Mouse (Mus musculus) CD4-positive, CD25-positive, alpha-beta regulatory T cell, adult 4 months (primary cell): ENCODE measurements around the gene Rint1. TPM values are rescaled to one million over a fixed set of nuclear protein-coding genes. Genes with fewer than 3 reads are reported as not detected.
A peak's percentile ranks its signal among the peaks of the same experiment; 100 is the strongest.
"Not testable (repeated sequence)": the region's sequence is repeated elsewhere in the genome, so short reads cannot be mapped to it uniquely, and the experiment has no call there.

Source experiments
- ATAC-seq: one replicate; pipeline ENCODE4 v1.8.0; 2017
- polyA plus RNA-seq, 2 experiments: library from polyadenylated mRNA; unstranded; fragments of 100-300 nt; shearing (Covaris generic); gene quantifications; one replicate each; pipeline ENCODE4 v1.2.1; 2017

Gene Rint1
- polyA plus RNA-seq, 2 experiments from 2014 or later, result 18.3 to 24.0 TPM

DNA sequence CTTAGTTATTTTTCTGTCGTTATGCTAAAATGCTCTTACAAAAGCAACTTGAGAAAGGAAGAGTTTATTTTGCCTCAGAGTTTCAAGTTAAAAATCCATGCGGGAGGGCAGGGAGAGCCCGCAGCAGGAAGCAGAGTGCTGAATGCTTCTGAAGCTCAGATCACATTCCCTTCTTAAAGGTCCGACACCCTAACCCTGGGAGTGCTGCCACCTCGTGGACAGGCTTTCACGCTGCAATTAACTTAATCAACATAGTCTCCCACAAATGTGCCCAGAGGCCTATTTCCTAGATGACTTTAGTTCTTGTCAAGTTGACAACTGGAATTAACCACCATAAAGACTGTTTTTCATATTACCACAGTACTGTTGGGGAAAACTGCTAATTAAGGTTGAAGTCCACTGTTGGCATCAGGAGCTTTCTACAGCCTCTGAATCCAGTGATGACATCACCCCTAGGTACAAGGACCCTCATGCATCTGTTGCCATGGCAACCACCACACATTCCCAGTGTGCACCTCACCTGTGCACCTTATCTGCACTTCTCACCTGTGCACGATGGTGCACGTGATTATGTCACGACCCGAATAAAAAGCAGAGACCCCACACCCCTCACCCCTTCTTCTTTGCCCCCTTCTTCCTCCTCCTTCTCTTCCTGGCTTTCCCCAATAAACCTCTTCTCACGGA lies 39.0 kb downstream of the Rint1 start:
- peak; percentile 88 for ATAC-seq

DNA sequence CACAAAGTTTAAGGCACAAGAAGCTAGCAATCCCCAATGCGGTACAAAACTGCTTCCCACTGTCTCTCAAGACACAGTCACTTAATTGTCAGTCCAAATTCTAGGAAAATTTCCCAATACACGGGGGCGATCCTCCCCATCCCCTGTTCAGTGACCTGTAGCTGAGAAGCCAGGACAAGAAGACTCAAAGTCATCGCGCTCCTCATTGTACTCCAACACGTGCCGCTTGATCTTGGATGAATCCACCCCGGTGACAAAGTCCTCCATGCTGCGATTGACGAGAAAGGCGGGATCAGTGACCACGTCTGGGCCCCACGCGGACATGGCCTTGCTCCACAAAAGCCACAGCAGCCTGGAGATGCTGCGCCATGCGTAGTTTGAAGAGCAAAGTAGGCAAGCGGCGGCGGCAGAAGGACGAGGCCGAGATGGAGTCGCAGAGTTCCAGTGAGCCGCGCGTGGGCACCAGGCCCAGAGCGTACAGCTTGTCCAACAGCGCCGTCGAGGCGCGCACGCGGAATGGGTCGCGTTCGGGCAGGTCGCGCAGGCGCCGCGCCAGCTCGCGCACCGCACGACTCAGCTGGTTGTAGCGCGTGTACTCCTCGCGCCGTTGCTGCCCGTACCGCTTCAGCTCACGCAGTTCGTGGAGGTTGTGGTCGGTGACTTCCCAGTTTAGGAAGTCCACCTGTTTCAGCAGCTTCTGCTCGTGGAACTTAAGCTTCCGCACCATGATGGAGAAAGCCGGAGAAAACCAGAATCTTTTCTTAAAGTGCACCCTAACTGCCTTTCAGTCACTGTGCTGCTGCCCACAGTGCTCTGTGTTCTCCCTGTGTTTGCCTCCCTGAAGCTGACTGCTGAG lies 43.6 kb downstream of the Rint1 start:
- ATAC-seq, result no peak

DNA sequence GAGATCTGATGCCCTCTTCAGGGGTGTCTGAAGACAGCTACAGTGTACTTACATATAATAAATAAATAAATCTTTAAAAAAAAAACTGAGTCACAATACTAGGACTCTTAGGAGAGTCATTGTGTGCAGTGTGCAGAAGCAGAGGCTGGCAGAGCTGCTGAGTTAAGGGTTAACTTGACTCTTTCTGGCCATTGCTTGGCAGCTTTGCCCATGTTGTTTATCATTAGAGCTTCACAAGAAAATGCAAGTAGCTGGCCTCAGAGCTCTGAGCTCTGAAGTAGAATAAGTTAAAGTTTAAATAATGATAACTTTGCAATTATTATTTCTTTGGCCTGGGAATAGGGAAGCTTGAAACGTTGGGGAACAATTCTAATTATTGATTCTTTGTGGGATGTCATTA lies 48.2 kb downstream of the Rint1 start:
- not testable (repeated sequence) for ATAC-seq

GRCm38 (mm10) chr5:23838158-23838557 lies 50.6 kb downstream of the Rint1 start:
- ATAC-seq, result no peak

DNA sequence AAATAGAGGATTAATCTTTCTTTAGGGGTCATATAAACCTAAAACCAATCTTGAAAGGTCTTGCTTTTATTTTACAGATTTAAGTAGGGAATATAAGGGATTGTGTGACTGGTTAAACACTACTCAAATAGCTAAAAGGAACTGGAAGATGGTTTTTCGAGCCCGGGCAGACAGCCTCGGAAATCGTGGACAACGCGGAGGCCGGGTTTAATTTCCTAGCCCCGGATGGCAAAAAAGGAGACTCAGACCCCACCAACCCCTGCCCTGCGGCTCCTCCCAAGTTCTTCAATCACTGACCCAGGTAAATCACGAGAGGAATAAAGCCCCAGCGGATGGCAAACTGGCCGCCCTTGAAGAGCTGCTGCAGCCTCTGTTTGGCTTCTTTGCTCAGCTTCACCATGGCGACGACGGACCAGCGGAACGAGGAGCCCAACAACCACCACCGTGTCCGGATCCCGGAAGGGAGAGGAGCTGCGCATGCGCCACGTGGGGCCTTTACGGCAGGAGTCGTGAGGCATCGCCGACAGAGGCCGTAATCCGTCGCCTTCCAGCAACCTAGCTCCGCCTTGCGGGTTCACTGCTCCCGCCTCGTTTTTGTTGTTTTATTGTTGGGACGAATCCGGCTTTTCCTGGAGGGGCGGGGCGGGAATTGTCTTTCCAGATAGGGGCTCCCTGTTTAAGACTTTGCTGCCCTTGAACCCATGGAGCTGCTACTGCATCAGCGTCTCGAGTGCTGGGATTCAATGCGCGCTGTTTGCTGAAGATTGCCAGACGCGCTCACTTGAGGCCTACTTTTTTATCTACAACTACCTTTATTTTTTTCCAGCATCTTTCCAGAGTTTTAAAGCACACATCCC lies 56.4 kb downstream of the Rint1 start, which contains the start of gene Tomm7:
Tomm7 (minus strand) TSS at position 488 of the 857 bp plus-strand sequence.
- ATAC-seq, result peak; percentile 92

DNA sequence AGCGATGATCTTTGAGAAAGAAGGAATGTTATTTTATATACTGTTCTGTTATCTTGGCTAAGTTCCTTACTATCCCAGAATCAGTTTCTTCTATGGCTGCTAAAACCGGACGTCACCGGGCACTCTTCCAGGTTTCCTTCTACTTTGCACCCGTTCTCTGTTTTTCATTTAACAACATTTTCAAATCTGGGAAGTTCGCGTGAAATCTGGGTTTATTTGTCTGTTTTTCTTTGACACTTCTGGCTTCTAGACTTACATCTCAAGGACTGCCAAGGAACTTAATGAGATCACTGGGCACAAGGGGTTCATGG lies 57.0 kb downstream of the Rint1 start:
- ATAC-seq, result no peak

GRCm38 (mm10) chr5:23845141-23845540 lies 57.6 kb downstream of the Rint1 start:
- ATAC-seq, result no peak

GRCm38 (mm10) chr5:23850345-23851159 lies 63.0 kb downstream of the Rint1 start:
- peak; percentile 86 for ATAC-seq

- not testable (repeated sequence) for ATAC-seq
Observed at GRCm38 (mm10) chr5:23851160-23851555, 63.6 kb downstream of the Rint1 start.

DNA sequence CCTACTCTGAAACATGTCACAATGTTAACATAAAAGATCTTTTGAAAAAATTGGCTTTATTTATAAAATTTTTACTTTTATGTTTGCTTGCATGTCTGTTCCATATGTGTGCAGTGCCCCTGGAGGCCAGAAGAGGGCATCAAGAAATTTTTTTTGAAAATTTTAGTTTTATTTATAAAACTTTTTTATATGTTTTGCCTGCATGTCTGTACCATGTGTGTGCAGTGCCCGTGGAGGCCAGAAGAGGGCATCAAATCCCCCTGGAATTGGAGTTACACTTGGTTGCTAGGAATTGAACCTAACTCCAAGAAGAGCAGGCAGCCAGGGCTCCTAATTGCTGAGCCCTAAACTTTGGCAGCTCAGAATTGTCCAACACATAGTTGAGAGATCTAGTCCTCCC lies 65.4 kb downstream of the Rint1 start:
- not testable (repeated sequence) for ATAC-seq

DNA sequence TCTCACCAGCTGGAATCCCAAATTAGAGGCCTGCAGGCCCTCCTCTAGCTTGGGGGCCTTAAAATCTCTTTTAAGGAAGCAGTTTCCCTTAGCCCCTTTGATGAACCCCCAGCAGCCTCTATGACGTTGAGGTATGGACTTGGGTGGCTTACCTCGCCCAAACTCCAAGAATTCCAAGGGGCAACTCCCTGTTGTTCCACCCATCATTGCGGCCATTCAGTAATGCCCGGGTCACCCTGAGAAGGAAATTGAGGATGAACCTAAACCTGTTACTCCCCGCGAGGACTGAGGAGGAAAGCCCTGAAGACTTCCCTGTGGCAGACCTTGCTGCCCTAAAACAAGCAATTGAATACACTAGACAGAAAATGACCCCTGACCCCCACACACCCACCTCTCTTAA lies 68.0 kb downstream of the Rint1 start:
- ATAC-seq, result no peak

DNA sequence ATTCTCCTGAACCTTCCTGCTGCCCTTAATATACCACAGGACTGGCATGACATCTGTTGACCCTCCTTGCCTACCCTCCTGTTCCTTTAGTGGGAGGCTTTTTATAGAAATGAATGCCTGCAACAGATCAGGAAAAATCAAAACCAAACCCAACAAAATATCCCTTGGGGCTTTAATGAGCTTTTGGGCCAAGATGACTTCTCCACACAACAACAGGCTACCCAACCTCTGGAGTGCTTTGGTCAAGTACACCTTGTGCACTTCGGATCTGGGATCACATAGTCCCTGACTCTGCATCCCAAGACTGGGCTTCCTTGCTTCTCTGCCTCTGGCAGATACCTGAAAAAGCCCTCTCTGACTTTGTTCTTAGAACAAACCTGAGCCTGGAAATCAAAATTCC lies 68.7 kb downstream of the Rint1 start:
- ATAC-seq, result no peak

GRCm38 (mm10) chr5:23857189-23857588 lies 69.7 kb downstream of the Rint1 start:
- no peak for ATAC-seq

DNA sequence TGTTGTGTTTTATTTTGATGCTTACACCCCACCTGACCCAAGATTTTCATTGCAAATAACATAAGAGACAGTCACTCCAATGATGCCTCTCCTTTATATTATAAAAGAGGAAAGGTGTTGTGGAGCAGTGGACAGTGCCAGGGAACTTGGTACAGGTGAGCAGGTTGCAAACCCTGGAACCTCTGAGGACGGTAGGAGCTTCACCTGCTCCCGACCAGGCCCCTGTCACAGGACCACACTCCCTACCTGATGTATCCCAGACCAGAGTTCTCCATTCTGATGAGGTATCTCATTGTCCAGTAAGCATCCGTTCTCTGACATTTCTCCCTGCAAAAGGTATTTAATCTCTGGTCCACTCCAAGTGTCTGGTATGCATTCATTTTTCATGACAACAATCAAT lies 70.5 kb downstream of the Rint1 start:
- ATAC-seq, result no peak

- no peak for ATAC-seq
Observed at GRCm38 (mm10) chr5:23858643-23859042, 71.1 kb downstream of the Rint1 start.

DNA sequence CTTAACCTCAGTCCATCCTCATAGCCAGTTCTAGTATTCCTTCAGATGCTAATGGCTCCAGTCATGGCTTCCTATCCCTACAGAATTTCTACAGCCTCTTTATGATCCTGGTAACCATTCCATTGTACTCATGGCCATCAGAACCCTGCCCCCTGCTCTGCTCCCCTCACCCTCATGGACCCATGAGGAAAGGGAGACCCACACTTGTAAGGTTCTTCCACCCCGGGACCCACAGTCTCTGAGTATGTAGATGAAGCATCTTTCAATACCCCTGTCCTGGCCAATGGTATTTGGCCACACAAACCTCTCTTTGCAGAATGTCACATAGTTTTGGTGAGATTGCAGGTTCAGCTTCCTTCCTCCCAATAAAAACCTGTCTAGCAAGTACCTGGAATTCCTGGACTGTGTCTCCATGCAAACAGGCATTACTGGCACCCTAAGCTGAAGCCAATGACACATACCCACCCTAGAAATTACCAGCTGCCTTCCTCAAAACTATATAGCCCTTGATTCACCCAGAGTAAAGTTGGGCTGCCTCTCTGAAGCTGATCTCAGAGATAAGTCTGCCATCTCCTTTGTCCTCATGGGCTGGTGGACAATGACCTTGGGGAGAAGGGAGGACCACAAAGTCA lies 71.7 kb downstream of the Rint1 start:
- no peak for ATAC-seq

GRCm38 (mm10) chr5:23859896-23860295 lies 72.4 kb downstream of the Rint1 start:
- no peak for ATAC-seq

DNA sequence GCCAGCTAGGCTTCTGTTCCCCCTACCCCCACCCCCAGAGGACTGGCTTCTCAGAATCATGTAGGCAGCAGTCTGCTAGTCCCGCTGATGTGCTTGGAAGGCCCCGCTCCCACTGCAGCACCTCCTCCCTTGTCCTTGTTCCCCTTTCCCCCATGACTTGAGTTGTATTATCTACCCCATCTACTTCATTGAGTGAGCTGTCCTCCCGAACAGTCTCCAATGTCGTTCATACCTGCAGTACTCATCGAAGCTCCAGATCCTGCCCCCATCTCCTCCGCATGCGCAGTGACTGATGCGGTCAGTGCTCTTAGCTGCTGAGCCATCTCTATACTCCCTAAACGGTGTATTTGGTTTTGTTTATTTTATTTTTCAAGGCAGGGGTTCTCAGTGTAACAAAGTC lies 74.2 kb downstream of the Rint1 start:
- ATAC-seq, result no peak

- no peak for ATAC-seq
Observed at GRCm38 (mm10) chr5:23862291-23862690, 74.8 kb downstream of the Rint1 start.

DNA sequence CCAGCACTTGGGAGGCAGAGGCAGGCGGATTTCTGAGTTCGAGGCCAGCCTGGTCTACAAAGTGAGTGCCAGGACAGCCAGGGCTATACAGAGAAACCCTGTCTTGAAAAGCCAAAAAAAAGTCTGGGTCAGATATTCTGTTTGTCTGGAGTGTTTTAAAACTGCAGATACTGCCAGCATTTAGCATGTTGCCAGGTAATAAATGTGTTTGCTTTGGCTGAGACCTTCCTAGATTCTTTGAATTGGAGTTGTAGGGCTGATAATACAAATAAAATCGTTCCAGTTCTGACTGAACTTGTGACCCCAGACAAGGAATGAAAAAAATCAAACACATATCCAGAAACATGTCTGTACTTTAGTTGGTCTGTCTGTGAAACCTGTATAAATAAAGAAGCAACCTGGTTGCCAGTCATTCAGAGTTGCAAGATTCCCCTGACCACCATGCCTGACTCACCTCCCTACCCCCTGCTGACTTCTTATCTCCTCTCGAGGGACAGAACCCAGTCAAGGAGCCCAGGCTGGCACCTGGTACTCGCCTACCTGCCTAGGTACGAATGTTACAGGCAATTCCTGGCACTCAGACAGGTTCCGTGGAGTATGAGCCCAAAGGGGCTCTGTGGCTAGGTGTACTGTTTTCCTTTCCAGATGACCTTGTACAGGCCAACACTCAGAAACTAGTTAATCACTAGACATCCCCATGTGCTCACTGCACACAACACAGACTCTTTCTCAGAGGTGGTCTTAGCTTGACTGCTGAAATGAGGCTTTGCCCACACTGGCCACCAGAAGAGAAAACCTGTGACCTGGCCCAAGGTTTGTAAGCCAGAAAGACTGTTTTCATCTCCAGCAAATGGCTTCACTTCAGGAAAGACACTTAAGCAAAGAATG lies 75.9 kb downstream of the Rint1 start:
- ATAC-seq, result no peak
